Mouse (Mus musculus) kidney, embryonic 16.5 days (tissue): ENCODE results near the gene Rapgef5. TPM values are rescaled to one million over a fixed set of nuclear protein-coding genes. Genes with fewer than 3 reads are reported as not detected.

Experiments used
- ATAC-seq: fragments of 200-750 bp; cut with Nextera tagmentation; 2 replicates; pipeline ENCODE4 v1.8.0; 2017; ENCODE audit warnings: moderate TSS enrichment; ENCODE audit not compliant: low FRiP score, low TSS enrichment
- H3K27ac ChIP-seq: fragments of 300-500 bp; sonication (generic); 2 replicates; pipeline ENCODE4 v1.5.1; 2014; ENCODE audit warnings: low read length
- H3K27me3 ChIP-seq: fragments of 300-500 bp; sonication (generic); 2 replicates; pipeline ENCODE4 v1.6.1; 2014; ENCODE audit warnings: low read length, control low read depth, mixed read lengths; ENCODE audit not compliant: insufficient read depth
- H3K36me3 ChIP-seq: fragments of 300-500 bp; sonication (generic); 2 replicates; pipeline ENCODE4 v1.6.1; 2014; ENCODE audit warnings: low read length, control low read depth, mixed read lengths; ENCODE audit not compliant: insufficient read depth
- H3K4me1 ChIP-seq: fragments of 300-500 bp; sonication (generic); 2 replicates; pipeline ENCODE4 v1.6.1; 2014; ENCODE audit warnings: low read length, control low read depth, mixed read lengths; ENCODE audit not compliant: insufficient read depth
- H3K4me2 ChIP-seq: fragments of 300-500 bp; sonication (generic); replicated peaks from 2 replicates; pipeline ENCODE4 v1.6.1; 2014; ENCODE audit warnings: low read depth, low read length
- H3K4me3 ChIP-seq: fragments of 300-500 bp; sonication (generic); 2 replicates; pipeline ENCODE4 v1.5.1; 2014; ENCODE audit warnings: mild to moderate bottlenecking, low read length
- H3K9ac ChIP-seq: fragments of 300-500 bp; sonication (generic); replicated peaks from 2 replicates; pipeline ENCODE4 v1.6.1; 2014; ENCODE audit warnings: low read length
- H3K9me3 ChIP-seq: fragments of 300-500 bp; sonication (generic); 2 replicates; pipeline ENCODE4 v1.6.1; 2016; ENCODE audit warnings: low read length, control low read depth
- WGBS: fragments of 180-500 bp; shearing (Covaris S2); extraction: QIAGEN DNeasy Blood & Tissue Kit; methylation state at CpG from one replicate; pipeline ENCODE4 v1.1.7; 2014; 5-methylcytosine and 5-hydroxymethylcytosine counted together
- polyA plus RNA-seq: library from polyadenylated mRNA; unstranded; fragments of >200 nt; fragmentation: Nextera tagmentation; extraction: Ambion mirVana; gene quantifications from 2 replicates; pipeline ENCODE4 v1.2.1, GENCODE M21; 2015

Rapgef5 gene
- polyA plus RNA-seq, 1 experiment from 2014 or later, result 15.5 TPM

- no peak for ATAC-seq
- H3K9ac ChIP-seq, result 0 out of 2 replicates have a peak overlapping the region, but pooled peaks have one; percentile 2
- no peaks in the 10 kb centered on the region for H3K9me3 ChIP-seq
- 33% methylated on average over 17 of the region's 17 CpGs for WGBS
- H3K4me1 ChIP-seq, result peaks cover 19% of the 10 kb centered on the region
- no peak overlapping the region for H3K27ac ChIP-seq
- H3K4me2 ChIP-seq, result peak overlapping the region; percentile 43
- 0 out of 2 replicates have a peak overlapping the region, but pooled peaks have one; percentile 1 for H3K4me3 ChIP-seq
- no peaks in the 10 kb centered on the region for H3K36me3 ChIP-seq
- H3K27me3 ChIP-seq, result peaks cover 15% of the 10 kb centered on the region
Observed at GRCm38 (mm10) chr12:117808355-117809326, 292.4 kb downstream of the Rapgef5 start.
